Mouse (Mus musculus): ENCODE data around the gene Adgre5.

Gene Adgre5

GRCm38 (mm10) chr8:83740976-83741741, at the start of gene Adgre5:
Gene Adgre5, minus strand, starts transcription at chr8:83741326.
- DNase-seq (ENCODE audit: low spot score), result no peak

- DNase-seq (ENCODE audit: low spot score), result no peak
These were observed 48.7 kb upstream of the Adgre5 start for GRCm38 (mm10) chr8:83789826-83790225.

- DNase-seq (ENCODE audit: low spot score), result no peak
These were observed 43.9 kb upstream of the Adgre5 start for GRCm38 (mm10) chr8:83785046-83785445.

GRCm38 (mm10) chr8:83782832-83783558, 41.9 kb upstream of the Adgre5 start:
- DNase-seq (ENCODE audit: low spot score), result peak; percentile 85

GRCm38 (mm10) chr8:83779610-83780009, 38.5 kb upstream of the Adgre5 start:
- DNase-seq (ENCODE audit: low spot score), result no peak

- DNase-seq (ENCODE audit: low spot score), result no peak
These were observed 36.9 kb upstream of the Adgre5 start for GRCm38 (mm10) chr8:83778051-83778450.

GRCm38 (mm10) chr8:83776632-83777031, 35.5 kb upstream of the Adgre5 start:
- DNase-seq (ENCODE audit: low spot score), result no peak

- DNase-seq (ENCODE audit: low spot score), result no peak
These were observed 33.1 kb upstream of the Adgre5 start for GRCm38 (mm10) chr8:83774221-83774620.

- no peak for DNase-seq (ENCODE audit: low spot score)
These were observed 32.3 kb upstream of the Adgre5 start for GRCm38 (mm10) chr8:83773452-83773846.

GRCm38 (mm10) chr8:83772701-83773451, 31.8 kb upstream of the Adgre5 start:
- no peak for DNase-seq (ENCODE audit: low spot score)

GRCm38 (mm10) chr8:83771791-83772190, 30.7 kb upstream of the Adgre5 start:
- DNase-seq (ENCODE audit: low spot score), result no peak

GRCm38 (mm10) chr8:83770669-83771068, 29.5 kb upstream of the Adgre5 start:
- DNase-seq (ENCODE audit: low spot score), result no peak

- DNase-seq (ENCODE audit: low spot score), result no peak
These were observed 28.6 kb upstream of the Adgre5 start for GRCm38 (mm10) chr8:83769720-83770119.

- DNase-seq (ENCODE audit: low spot score), result no peak
These were observed 27.4 kb upstream of the Adgre5 start for GRCm38 (mm10) chr8:83768526-83768925.

- DNase-seq (ENCODE audit: low spot score), result no peak
These were observed 26.3 kb upstream of the Adgre5 start for GRCm38 (mm10) chr8:83767442-83767841.

- no peak for DNase-seq (ENCODE audit: low spot score)
These were observed 24.5 kb upstream of the Adgre5 start for GRCm38 (mm10) chr8:83765663-83766062.

- DNase-seq (ENCODE audit: low spot score), result no peak
These were observed 23.6 kb upstream of the Adgre5 start for GRCm38 (mm10) chr8:83764717-83765116.

- DNase-seq (ENCODE audit: low spot score), result no peak
These were observed 23.0 kb upstream of the Adgre5 start for GRCm38 (mm10) chr8:83764116-83764515.

- no peak for DNase-seq (ENCODE audit: low spot score)
These were observed 18.2 kb upstream of the Adgre5 start for GRCm38 (mm10) chr8:83759231-83759759.

GRCm38 (mm10) chr8:83758298-83758697, 17.2 kb upstream of the Adgre5 start:
- no peak for DNase-seq (ENCODE audit: low spot score)

GRCm38 (mm10) chr8:83757084-83757607, 16.0 kb upstream of the Adgre5 start:
- no peak for DNase-seq (ENCODE audit: low spot score)

- no peak for DNase-seq (ENCODE audit: low spot score)
These were observed 15.1 kb upstream of the Adgre5 start for GRCm38 (mm10) chr8:83756273-83756672.

Measured in ovary, postnatal 14 days (tissue).